Mouse (Mus musculus) heart, embryonic 11.5 days (tissue): ENCODE results near the gene Mgat3. TPM values are rescaled to one million over a fixed set of nuclear protein-coding genes. Genes with fewer than 3 reads are reported as not detected.

Source experiments
- ATAC-seq: fragments of 200-750 bp; cut with Nextera tagmentation; replicated peaks from 2 replicates; pipeline ENCODE4 v1.8.0; 2017; ENCODE audit warnings: moderate library complexity; ENCODE audit not compliant: insufficient number of reproducible peaks, low FRiP score, low TSS enrichment
- H3K27ac ChIP-seq: fragments of 300-500 bp; sonication (generic); 2 replicates; pipeline ENCODE4 v1.5.1; 2014; ENCODE audit warnings: mild to moderate bottlenecking, low read depth, low read length
- H3K27me3 ChIP-seq: fragments of 300-500 bp; sonication (generic); 2 replicates; pipeline ENCODE4 v1.6.1; 2014; ENCODE audit warnings: mild to moderate bottlenecking, low read length, mixed read lengths; ENCODE audit not compliant: control insufficient read depth, insufficient read depth
- H3K36me3 ChIP-seq: fragments of 300-500 bp; sonication (generic); 2 replicates; pipeline ENCODE4 v1.6.1; 2014; ENCODE audit warnings: mild to moderate bottlenecking, low read length, moderate library complexity, mixed read lengths; ENCODE audit not compliant: control insufficient read depth, insufficient read depth
- H3K4me1 ChIP-seq: fragments of 300-500 bp; sonication (generic); 2 replicates; pipeline ENCODE4 v1.6.1; 2014; ENCODE audit warnings: low read length; ENCODE audit not compliant: control insufficient read depth, insufficient read depth
- H3K4me2 ChIP-seq: fragments of 300-500 bp; sonication (generic); 2 replicates; pipeline ENCODE4 v1.6.1; 2014; ENCODE audit warnings: mild to moderate bottlenecking, moderate library complexity
- H3K4me3 ChIP-seq: fragments of 300-500 bp; sonication (generic); 2 replicates; pipeline ENCODE4 v1.5.1; 2014; ENCODE audit warnings: low read depth, low read length
- H3K9ac ChIP-seq: fragments of 300-500 bp; sonication (generic); 2 replicates; pipeline ENCODE4 v1.6.1; 2014; ENCODE audit warnings: mild to moderate bottlenecking, low read depth, low read length, moderate library complexity
- H3K9me3 ChIP-seq: fragments of 300-500 bp; sonication (generic); replicated peaks from 2 replicates; pipeline ENCODE4 v1.6.1; 2016; ENCODE audit warnings: low read length; ENCODE audit not compliant: control insufficient read depth
- WGBS: fragments of 180-500 bp; shearing (Covaris S2); extraction: QIAGEN DNeasy Blood & Tissue Kit; methylation state at CpG from one replicate; pipeline ENCODE4 v1.1.7; 2014; ENCODE audit not compliant: insufficient replicate concordance; 5-methylcytosine and 5-hydroxymethylcytosine counted together
- polyA plus RNA-seq: library from polyadenylated mRNA; unstranded; fragments of >200 nt; fragmentation: Nextera tagmentation; extraction: Ambion mirVana; gene quantifications from 2 replicates; pipeline ENCODE4 v1.2.1, GENCODE M21; 2014

Mgat3 gene
- polyA plus RNA-seq, 1 experiment from 2014 or later: 2.1 TPM

DNA sequence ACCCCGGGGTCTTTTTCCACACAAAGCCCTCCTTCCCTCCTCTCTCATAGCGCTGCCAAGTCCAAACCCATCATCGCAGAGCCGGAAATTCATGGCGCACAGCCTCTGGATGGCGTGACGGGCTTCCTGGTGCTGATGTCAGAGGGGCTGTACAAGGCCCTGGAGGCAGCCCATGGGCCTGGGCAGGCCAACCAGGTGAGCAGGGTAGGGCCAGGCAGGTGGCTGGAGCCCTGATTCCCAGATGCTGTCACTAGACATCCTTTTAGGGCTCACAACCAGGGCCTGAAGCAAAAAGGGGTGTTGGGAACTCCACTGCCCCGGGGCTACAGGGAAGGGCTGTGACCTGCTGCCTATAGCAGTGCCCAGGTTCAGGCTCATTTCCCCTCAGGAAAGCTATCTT, 17.8 kb upstream of the Mgat3 start:
- no peak overlapping the region for H3K4me3 ChIP-seq
- H3K4me2 ChIP-seq: no peak overlapping the region
- 92% methylated on average over 8 of the region's 8 CpGs for WGBS
- H3K27me3 ChIP-seq: no peaks in the 10 kb centered on the region
- H3K4me1 ChIP-seq: peaks cover 15% of the 10 kb centered on the region
- H3K9me3 ChIP-seq: no peaks in the 10 kb centered on the region
- no peak overlapping the region for H3K27ac ChIP-seq
- ATAC-seq: no peak
- no peak overlapping the region for H3K9ac ChIP-seq
- peaks cover 50% of the 10 kb centered on the region for H3K36me3 ChIP-seq

DNA sequence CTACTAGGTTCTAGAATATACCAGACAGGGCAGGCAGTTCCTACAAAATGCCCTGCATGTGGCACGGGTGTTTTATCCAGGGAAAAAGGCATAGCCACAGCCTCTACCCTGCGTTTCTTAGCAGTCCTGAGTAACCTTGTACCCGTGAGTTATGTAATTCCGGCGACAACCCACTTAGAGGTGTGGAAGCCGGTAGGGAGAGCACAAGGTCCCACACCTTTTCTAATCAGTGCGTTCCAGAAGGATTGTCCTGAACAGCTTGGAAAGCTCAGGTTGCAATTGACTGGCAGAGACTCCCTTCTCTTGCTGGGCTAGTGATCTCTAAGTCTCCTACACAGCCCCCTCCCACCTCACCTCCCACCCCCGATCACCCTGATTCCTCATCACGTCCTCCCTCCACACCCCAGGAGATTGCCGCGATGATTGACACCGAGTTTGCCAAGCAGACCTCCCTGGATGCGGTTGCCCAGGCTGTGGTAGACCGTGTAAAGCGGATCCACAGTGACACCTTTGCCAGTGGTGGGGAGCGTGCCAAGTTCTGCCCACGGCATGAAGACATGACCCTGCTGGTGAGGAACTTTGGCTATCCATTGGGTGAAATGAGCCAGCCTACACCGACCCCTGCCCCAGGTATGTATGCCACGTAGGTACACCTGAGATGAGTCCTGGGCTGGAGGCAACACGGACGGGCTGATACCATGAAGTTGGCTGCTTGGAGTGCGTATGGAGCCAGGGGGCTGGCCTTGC, 16.2 kb upstream of the Mgat3 start:
- no peak overlapping the region for H3K4me3 ChIP-seq
- no peaks in the 10 kb centered on the region for H3K9me3 ChIP-seq
- ATAC-seq: no peak
- peaks cover 59% of the 10 kb centered on the region for H3K36me3 ChIP-seq
- H3K27me3 ChIP-seq: no peaks in the 10 kb centered on the region
- no peak overlapping the region for H3K4me2 ChIP-seq
- no peak overlapping the region for H3K9ac ChIP-seq
- 85% methylated on average over 22 of the region's 22 CpGs for WGBS
- no peak overlapping the region for H3K27ac ChIP-seq
- H3K4me1 ChIP-seq: peaks cover 15% of the 10 kb centered on the region

GRCm38 (mm10) chr15:80158001-80158706, 15.4 kb upstream of the Mgat3 start:
- Histone ChIP-seq H3K4me3 (no peak overlapping the region), H3K4me1 (peaks cover 15% of the 10 kb centered on the region), H3K4me2 (no peak overlapping the region), H3K27ac (0 out of 2 replicates have a peak overlapping the region, but pooled peaks have one; percentile 35), H3K9ac (no peak overlapping the region), H3K9me3 (no peaks in the 10 kb centered on the region), H3K36me3 (peaks cover 57% of the 10 kb centered on the region), H3K27me3 (no peaks in the 10 kb centered on the region)
- 64% methylated on average over 5 of the region's 5 CpGs for WGBS
- no peak for ATAC-seq

- peaks cover 55% of the 10 kb centered on the region for H3K36me3 ChIP-seq
- H3K4me3 ChIP-seq: no peak overlapping the region
- H3K27me3 ChIP-seq: no peaks in the 10 kb centered on the region
- no peak overlapping the region for H3K9ac ChIP-seq
- ATAC-seq: no peak
- 55% methylated on average over 4 of the region's 4 CpGs for WGBS
- H3K4me1 ChIP-seq: peaks cover 15% of the 10 kb centered on the region
- no peak overlapping the region for H3K4me2 ChIP-seq
- H3K27ac ChIP-seq: 0 out of 2 replicates have a peak overlapping the region, but pooled peaks have one; percentile 35
- H3K9me3 ChIP-seq: no peaks in the 10 kb centered on the region
These were observed 14.8 kb upstream of the Mgat3 start for GRCm38 (mm10) chr15:80158707-80159090.

DNA sequence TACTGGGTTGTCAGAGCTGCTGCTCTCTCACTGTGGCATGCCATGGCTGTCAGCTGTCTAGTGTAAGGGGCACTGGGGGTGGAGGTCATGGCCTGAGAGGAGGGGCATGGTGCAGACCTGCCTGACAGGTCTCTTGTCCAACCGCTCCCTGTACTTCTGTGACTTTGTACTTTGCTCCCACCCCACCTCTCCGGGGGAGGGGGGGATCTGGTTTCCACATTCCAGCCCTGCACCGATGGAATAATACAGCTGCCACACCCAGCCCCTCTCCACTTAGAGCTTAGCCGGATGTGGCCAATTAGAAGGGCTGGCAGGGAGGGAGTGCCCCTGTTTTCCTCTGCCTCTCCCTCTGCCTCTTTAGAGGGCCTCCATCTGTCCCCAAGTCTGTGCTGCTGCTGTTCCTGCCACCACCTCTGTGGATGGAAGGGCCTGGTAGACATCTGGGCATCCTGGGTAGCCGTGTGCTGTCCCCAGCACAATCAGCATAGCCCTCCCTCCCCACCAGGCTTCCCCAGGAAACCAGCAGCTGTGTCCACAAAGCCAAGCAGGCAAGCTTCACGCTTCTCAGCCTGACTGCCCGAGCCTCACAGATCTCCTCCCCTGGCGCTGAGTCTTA, 14.1 kb upstream of the Mgat3 start:
- no peaks in the 10 kb centered on the region for H3K9me3 ChIP-seq
- no peak for ATAC-seq
- H3K9ac ChIP-seq: peak overlapping the region; percentile 53; the same call in 1 of the 2 replicates
- no peaks in the 10 kb centered on the region for H3K27me3 ChIP-seq
- peak overlapping the region; percentile 22; the same call in 1 of the 2 replicates for H3K27ac ChIP-seq
- H3K4me1 ChIP-seq: peaks cover 15% of the 10 kb centered on the region
- no peak overlapping the region for H3K4me2 ChIP-seq
- H3K4me3 ChIP-seq: no peak overlapping the region
- 29% methylated on average over 8 of the region's 8 CpGs for WGBS
- peaks cover 55% of the 10 kb centered on the region for H3K36me3 ChIP-seq

- ATAC-seq: no peak
These were observed 13.3 kb upstream of the Mgat3 start for GRCm38 (mm10) chr15:80160223-80160622.

GRCm38 (mm10) chr15:80160726-80161125, 12.8 kb upstream of the Mgat3 start:
- H3K36me3 ChIP-seq: peaks cover 43% of the 10 kb centered on the region
- 90% methylated on average over 4 of the region's 4 CpGs for WGBS
- no peak overlapping the region for H3K4me2 ChIP-seq

More at GRCm38 (mm10) chr15:80160223-80160622, 13.3 kb upstream of the Mgat3 start:
- WGBS: 86% methylated on average over 13 of the region's 13 CpGs
- no peak overlapping the region for H3K9ac ChIP-seq
- no peaks in the 10 kb centered on the region for H3K9me3 ChIP-seq
- no peaks in the 10 kb centered on the region for H3K27me3 ChIP-seq
- H3K27ac ChIP-seq: no peak overlapping the region
- no peak overlapping the region for H3K4me2 ChIP-seq
- H3K4me3 ChIP-seq: no peak overlapping the region
- H3K36me3 ChIP-seq: peaks cover 47% of the 10 kb centered on the region
- peaks cover 15% of the 10 kb centered on the region for H3K4me1 ChIP-seq

DNA sequence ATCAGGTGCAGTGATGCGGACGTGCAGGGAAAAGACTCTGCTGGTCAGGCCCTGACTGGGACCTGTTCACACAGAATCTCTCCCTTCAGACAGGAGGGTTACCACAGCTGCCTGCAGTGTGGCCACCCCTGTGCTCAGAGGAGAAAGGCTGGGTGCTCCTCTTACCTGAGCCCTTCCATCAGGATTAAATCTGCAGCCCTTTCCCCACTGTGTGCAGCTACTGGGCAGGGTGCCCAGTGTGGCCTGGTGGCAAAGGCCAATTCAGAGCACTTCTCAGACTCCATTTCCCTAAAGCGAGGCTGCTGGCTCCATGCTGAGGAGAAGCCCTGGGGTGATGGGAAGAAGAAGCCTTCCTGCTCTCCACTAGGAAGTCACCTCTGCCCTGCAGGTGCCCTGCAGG, 12.3 kb upstream of the Mgat3 start:
- Histone ChIP-seq H3K4me2 (no peak overlapping the region), H3K27me3 (no peaks in the 10 kb centered on the region), H3K9ac (no peak overlapping the region), H3K27ac (no peak overlapping the region), H3K36me3 (peaks cover 43% of the 10 kb centered on the region), H3K9me3 (no peaks in the 10 kb centered on the region), H3K4me3 (no peak overlapping the region), H3K4me1 (peaks cover 15% of the 10 kb centered on the region)
- ATAC-seq: no peak
- 94% methylated on average over 3 of the region's 3 CpGs for WGBS

More at GRCm38 (mm10) chr15:80160726-80161125, 12.8 kb upstream of the Mgat3 start:
- Histone ChIP-seq H3K27me3 (no peaks in the 10 kb centered on the region), H3K27ac (no peak overlapping the region), H3K4me1 (peaks cover 15% of the 10 kb centered on the region), H3K9ac (no peak overlapping the region), H3K4me3 (no peak overlapping the region), H3K9me3 (no peaks in the 10 kb centered on the region)
- ATAC-seq: no peak
